In the genomic region with DNA sequence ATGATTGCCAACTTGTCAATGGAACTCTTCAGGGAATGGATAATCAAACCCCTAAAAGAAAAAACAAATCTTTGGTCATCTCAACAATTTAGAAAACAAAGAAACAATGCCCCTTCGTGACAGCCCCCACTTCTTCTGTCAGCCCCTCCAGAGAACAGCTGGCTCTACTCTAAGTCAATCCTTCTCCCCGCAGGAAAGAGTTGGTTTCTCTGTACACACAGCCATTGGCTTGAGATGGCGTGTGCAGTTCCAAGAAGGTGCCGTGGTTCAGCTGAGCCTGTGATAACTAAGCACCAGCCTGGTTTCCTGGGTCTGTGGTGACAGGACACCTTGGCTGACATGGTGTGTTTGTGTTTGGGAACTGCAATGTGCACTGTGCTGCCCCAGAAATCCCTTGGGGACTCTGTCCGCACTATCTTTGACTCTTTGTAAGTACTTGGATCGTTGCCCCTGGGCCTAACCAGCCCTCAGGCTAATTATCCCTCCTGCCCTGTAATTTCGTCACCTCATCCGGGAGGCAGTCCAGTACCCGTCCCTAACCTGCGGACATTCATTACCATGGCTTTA, we compare ENCODE assay signal across 20 mouse cellular contexts.
A peak's percentile ranks its signal among the peaks of the same experiment; 100 is the strongest.
DNase-seq lines count a peak whose midpoint lies in the region; ATAC-seq and TF ChIP-seq lines count a peak whose summit lies in the region.
"Had no signal": no experiment of that assay in that cellular context is flagged by ENCODE, and none has a peak within 500 bp of the region (broad histone marks: within the 10 kb centered on the region; RNA-seq: fewer than 3 reads in every experiment).

No protein-coding gene starts in this region.

- no peaks in the 10 kb centered on the region for H3K36me3 ChIP-seq in heart, adult 2 months (ENCODE audit: control insufficient read depth, insufficient read depth, low read length)
- H3K36me3 ChIP-seq in heart, embryonic 12.5 days, result no peaks in the 10 kb centered on the region
- H3K36me3 ChIP-seq in lung, embryonic 16.5 days (ENCODE audit: control insufficient read depth, insufficient read depth, low read length), result no peaks in the 10 kb centered on the region
- no peaks in the 10 kb centered on the region for H3K36me3 ChIP-seq in lung, postnatal 0 days (ENCODE audit: insufficient read depth, low read length)
- H3K36me3 ChIP-seq in heart, embryonic 15.5 days, result no peaks in the 10 kb centered on the region
- H3K36me3 ChIP-seq: forebrain, embryonic 10.5 days; hindbrain, embryonic 13.5 days; limb, embryonic 15.5 days; stomach, embryonic 15.5 days had no signal

- TF ChIP-seq EP300 in heart, adult 2 months (IDR thresholded peaks at IDR 0.05; ENCODE audit: insufficient read depth, low read depth, low read length), result no peak
- TF ChIP-seq EP300 in lung, postnatal 0 days (IDR thresholded peaks at IDR 0.05), result no peak

- DNase-seq in heart, adult 2 months, result peak; percentile 42 to 69
- no peak for DNase-seq in lung, postnatal 0 days (ENCODE audit: low spot score)
- peak; percentile 53 for DNase-seq in heart, postnatal 4 days
- no peak for DNase-seq in ovary, postnatal 14 days (ENCODE audit: low spot score)
- DNase-seq in urinary bladder, adult 2 months (ENCODE audit: low spot score), result no peak
- DNase-seq: cerebellum, adult 2 months; cerebellum, postnatal 36 days; liver, postnatal 0 days; right cerebral cortex, postnatal 25 days; thymus, adult 18-20 months; thymus, postnatal 4 days had no signal

- no peaks in the 10 kb centered on the region for H3K27me3 ChIP-seq in heart, adult 2 months (ENCODE audit: control insufficient read depth, insufficient read depth, low read length)
- H3K27me3 ChIP-seq in heart, embryonic 12.5 days (replicated peaks), result peaks cover 42% of the 10 kb centered on the region
- H3K27me3 ChIP-seq in lung, embryonic 16.5 days (ENCODE audit: control insufficient read depth, insufficient read depth, low read depth, low read length), result peaks cover 3% of the 10 kb centered on the region; the same call in 1 of the 2 replicates
- no peaks in the 10 kb centered on the region for H3K27me3 ChIP-seq in lung, postnatal 0 days (replicated peaks; ENCODE audit: insufficient read depth, low read length)
- H3K27me3 ChIP-seq in heart, embryonic 15.5 days, result peaks cover 74% of the 10 kb centered on the region
- H3K27me3 ChIP-seq: megakaryocyte, embryonic 14.5 days; stomach, embryonic 15.5 days had no signal

- no peak overlapping the region for H3K4me3 ChIP-seq in heart, adult 2 months
- H3K4me3 ChIP-seq in heart, embryonic 12.5 days, result no peak overlapping the region
- H3K4me3 ChIP-seq in lung, embryonic 16.5 days (ENCODE audit: low read length), result no peak overlapping the region
- no peak overlapping the region for H3K4me3 ChIP-seq in lung, postnatal 0 days (ENCODE audit: low read depth, low read length)
- no peak overlapping the region for H3K4me3 ChIP-seq in heart, embryonic 15.5 days
- H3K4me3 ChIP-seq: forebrain, embryonic 10.5 days; hindbrain, embryonic 13.5 days; limb, embryonic 15.5 days; megakaryocyte, embryonic 14.5 days; stomach, embryonic 15.5 days had no signal

- WGBS in heart, adult 2 months, result 42% methylated on average over 10 of the region's 10 CpGs
- WGBS in heart, embryonic 12.5 days, result 47% methylated on average over 10 of the region's 10 CpGs
- WGBS in lung, embryonic 16.5 days, result 37% methylated on average over 10 of the region's 10 CpGs
- WGBS in lung, postnatal 0 days, result 53% methylated on average over 10 of the region's 10 CpGs
- 27% methylated on average over 10 of the region's 10 CpGs for WGBS in heart, embryonic 15.5 days

- no peak for TF ChIP-seq POLR2A in heart, adult 2 months (IDR thresholded peaks at IDR 0.05; ENCODE audit: insufficient read depth, low read depth, low read length)

- intact Hi-C loops in heart, adult 2 months (cut with DNase I), result no loop called here

- ATAC-seq in heart, embryonic 12.5 days (ENCODE audit: insufficient number of reproducible peaks, low FRiP score), result no peak
- ATAC-seq in lung, embryonic 16.5 days (ENCODE audit: low read depth), result peak; percentile 88
- no peak for ATAC-seq in lung, postnatal 0 days
- peak; percentile 39 for ATAC-seq in heart, embryonic 15.5 days (replicated peaks; ENCODE audit: insufficient number of reproducible peaks, insufficient read depth, low FRiP score, low read depth)
- ATAC-seq: liver, postnatal 0 days; midbrain, embryonic 16.5 days had no signal

- no peak for TF ChIP-seq CTCF in heart, adult 2 months (IDR thresholded peaks at IDR 0.05)
- TF ChIP-seq CTCF in lung, postnatal 0 days (IDR thresholded peaks at IDR 0.05), result no peak

- no peak overlapping the region for H3K9ac ChIP-seq in heart, adult 2 months (ENCODE audit: low read depth, low read length)
- H3K9ac ChIP-seq in heart, embryonic 12.5 days, result no peak overlapping the region
- no peak overlapping the region for H3K9ac ChIP-seq in lung, embryonic 16.5 days (ENCODE audit: low read length)
- no peak overlapping the region for H3K9ac ChIP-seq in lung, postnatal 0 days (replicated peaks; ENCODE audit: low read depth)
- no peak overlapping the region for H3K9ac ChIP-seq in heart, embryonic 15.5 days
- H3K9ac ChIP-seq: hindbrain, embryonic 13.5 days; limb, embryonic 15.5 days; liver, postnatal 0 days; stomach, embryonic 15.5 days had no signal

- H3K4me1 ChIP-seq in heart, adult 2 months (ENCODE audit: control insufficient read depth, insufficient read depth, low read length), result no peaks in the 10 kb centered on the region
- H3K4me1 ChIP-seq in heart, embryonic 12.5 days (replicated peaks), result no peaks in the 10 kb centered on the region
- H3K4me1 ChIP-seq in lung, embryonic 16.5 days (replicated peaks; ENCODE audit: control insufficient read depth, insufficient read depth, low read length), result peaks cover 5% of the 10 kb centered on the region
- H3K4me1 ChIP-seq in lung, postnatal 0 days (ENCODE audit: insufficient read depth, low read depth, low read length), result no peaks in the 10 kb centered on the region
- H3K4me1 ChIP-seq in heart, embryonic 15.5 days (replicated peaks), result peaks cover 9% of the 10 kb centered on the region
- H3K4me1 ChIP-seq: megakaryocyte, embryonic 14.5 days; stomach, embryonic 15.5 days had no signal

- no peak overlapping the region for H3K27ac ChIP-seq in heart, adult 2 months
- H3K27ac ChIP-seq in heart, embryonic 12.5 days (ENCODE audit: poor library complexity, severe bottlenecking), result no peak overlapping the region
- H3K27ac ChIP-seq in lung, embryonic 16.5 days (ENCODE audit: low read length), result peak overlapping the region; percentile 29
- no peak overlapping the region for H3K27ac ChIP-seq in lung, postnatal 0 days (ENCODE audit: low read length)
- H3K27ac ChIP-seq in heart, embryonic 15.5 days, result no peak overlapping the region
- H3K27ac ChIP-seq: forebrain, embryonic 10.5 days; hindbrain, embryonic 13.5 days; limb, embryonic 15.5 days; stomach, embryonic 15.5 days had no signal

- H3K79me2 ChIP-seq in heart, adult 2 months (replicated peaks; ENCODE audit: control insufficient read depth, insufficient read depth, low read length), result no peaks in the 10 kb centered on the region

- H3K9me3 ChIP-seq in heart, embryonic 12.5 days (replicated peaks), result no peaks in the 10 kb centered on the region
- H3K9me3 ChIP-seq in lung, embryonic 16.5 days (ENCODE audit: control insufficient read depth, low read length), result no peaks in the 10 kb centered on the region
- H3K9me3 ChIP-seq in lung, postnatal 0 days (ENCODE audit: low read length), result no peaks in the 10 kb centered on the region
- no peaks in the 10 kb centered on the region for H3K9me3 ChIP-seq in heart, embryonic 15.5 days (replicated peaks)
- H3K9me3 ChIP-seq: forebrain, embryonic 10.5 days; hindbrain, embryonic 13.5 days; limb, embryonic 15.5 days; stomach, embryonic 15.5 days had no signal

- H3K4me2 ChIP-seq in heart, embryonic 12.5 days, result no peak overlapping the region
- no peak overlapping the region for H3K4me2 ChIP-seq in lung, embryonic 16.5 days (ENCODE audit: low read depth, low read length)
- no peak overlapping the region for H3K4me2 ChIP-seq in lung, postnatal 0 days (replicated peaks; ENCODE audit: low read depth, low read length)
- H3K4me2 ChIP-seq in heart, embryonic 15.5 days, result no peak overlapping the region
- H3K4me2 ChIP-seq: hindbrain, embryonic 13.5 days; limb, embryonic 15.5 days; stomach, embryonic 15.5 days had no signal

Comparison
In these comparisons a context has a peak if more than half of its experiments do, and no peak if none do; other contexts are left out.
1. ATAC-seq: peak in lung, embryonic 16.5 days (single experiment) and heart, embryonic 15.5 days (single experiment); none in heart, embryonic 12.5 days (single experiment) and lung, postnatal 0 days (single experiment).
2. DNase-seq: peak in heart, adult 2 months (2 of 2) and heart, postnatal 4 days (single experiment); none in lung, postnatal 0 days (single experiment), ovary, postnatal 14 days (single experiment) and urinary bladder, adult 2 months (single experiment).